Mouse (Mus musculus): ENCODE data around the gene Igf1r. TPM values are rescaled to one million over a fixed set of nuclear protein-coding genes. Genes with fewer than 3 reads are reported as not detected.

The Igf1r gene
- polyA plus RNA-seq, 2 experiments from 2014 or later, result 20.0 to 30.4 TPM

DNA sequence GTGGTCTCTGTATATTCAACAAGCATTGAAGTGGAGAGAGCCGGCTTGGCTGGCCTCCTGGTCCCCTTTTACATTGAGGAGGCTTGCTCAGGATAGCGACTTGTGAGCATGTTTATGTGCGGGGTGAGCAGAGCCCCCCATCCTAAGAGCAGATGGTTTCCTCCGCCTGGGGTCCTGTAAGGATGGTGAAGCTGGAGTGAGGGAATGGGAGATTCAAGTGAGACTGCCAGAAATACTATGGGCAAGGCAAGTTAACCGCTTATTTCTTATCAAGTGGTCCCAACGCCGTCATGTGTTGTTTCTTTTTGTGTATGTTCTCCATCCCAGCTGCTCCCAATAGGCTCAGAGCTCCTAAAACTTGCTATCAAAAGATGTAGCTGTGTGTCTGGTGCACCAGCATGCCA is 175.6 kb downstream of the Igf1r start:
- no peak for ATAC-seq

DNA sequence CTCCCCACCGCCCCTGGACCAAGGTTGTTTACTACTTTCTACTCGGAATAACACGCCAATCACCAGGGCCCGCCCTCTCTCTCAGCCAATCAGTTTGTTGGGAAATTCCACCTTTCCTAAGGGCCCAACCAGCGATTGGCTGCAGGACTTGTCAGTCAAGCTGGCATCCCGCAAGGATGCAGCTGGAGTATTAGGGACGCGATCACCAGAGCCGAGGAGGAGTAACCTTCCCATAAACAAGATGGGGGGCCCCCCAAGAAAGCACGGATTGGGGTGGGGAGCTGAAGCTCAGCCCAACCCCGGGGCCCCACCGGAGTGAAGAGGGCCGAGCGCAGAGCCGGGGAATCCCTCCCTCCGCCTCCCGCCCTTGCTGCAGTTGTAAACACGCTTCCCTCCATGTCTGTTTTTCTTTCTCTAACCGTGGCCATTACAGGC is 176.5 kb downstream of the Igf1r start:
- peak; percentile 79 for ATAC-seq

DNA sequence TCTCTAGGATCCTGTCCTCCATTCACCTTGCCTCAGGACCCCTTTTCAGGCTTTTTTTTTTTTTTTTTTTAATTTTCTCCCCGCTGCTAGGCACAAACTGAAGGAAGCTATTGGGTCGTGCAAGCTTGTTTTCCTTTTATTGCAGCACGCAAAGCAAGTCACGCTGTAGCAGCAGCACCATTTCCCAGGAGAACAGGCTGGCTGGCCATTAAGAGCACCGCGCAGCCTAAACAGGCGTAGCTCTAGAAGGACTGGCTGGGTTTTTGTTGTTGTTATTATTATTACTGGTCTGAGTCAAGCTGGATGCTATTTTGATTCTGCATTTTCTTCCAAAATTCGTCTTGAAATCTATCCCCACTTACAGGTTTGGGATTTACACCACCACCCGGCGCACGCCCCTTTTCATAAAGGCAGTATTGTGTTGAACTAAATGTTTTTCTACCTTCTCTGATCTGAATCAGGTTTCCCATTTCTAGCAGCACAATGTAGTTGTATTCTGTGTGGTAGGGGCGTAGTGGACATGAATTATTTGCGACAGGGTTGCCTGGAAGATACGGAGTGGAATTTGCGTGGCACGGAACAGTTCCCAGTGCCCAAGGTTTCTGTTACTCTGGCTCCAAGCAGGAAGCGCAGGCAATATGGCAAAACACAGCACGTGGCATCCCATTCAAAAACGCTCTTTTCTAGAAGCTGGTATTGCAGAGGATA is 177.1 kb downstream of the Igf1r start:
- peak; percentile 10 for ATAC-seq

DNA sequence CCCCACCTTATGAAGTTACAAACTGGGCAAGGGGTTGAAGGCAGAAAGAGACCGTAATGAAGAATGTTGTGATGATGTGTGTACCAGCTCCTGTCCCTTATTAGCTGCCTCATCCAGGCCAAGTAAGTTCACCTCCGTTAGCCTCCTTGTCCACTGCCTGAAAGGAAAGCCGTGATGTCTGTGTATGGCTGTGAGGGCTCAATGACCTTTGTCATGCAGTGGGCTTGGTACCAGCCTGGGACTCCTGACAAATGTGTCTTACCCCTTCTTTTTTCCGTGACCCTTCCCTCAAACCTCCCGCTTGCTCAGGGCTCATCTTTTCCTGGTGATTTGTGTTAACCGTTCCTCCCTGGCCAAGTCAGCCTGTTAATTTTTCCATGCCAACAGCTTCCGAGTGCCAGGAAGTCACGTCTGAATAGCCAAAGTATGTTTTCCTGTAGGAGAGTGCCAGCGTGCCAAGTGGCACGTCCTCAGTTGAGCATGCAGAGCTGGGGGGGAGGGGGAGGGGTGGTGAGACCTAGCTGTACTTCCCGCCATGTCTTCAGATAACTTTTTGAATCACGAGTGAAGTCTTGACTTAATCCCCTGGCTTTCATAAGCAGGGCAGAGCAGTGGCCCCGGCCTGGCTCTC is 178.4 kb downstream of the Igf1r start:
- ATAC-seq, result no peak

DNA sequence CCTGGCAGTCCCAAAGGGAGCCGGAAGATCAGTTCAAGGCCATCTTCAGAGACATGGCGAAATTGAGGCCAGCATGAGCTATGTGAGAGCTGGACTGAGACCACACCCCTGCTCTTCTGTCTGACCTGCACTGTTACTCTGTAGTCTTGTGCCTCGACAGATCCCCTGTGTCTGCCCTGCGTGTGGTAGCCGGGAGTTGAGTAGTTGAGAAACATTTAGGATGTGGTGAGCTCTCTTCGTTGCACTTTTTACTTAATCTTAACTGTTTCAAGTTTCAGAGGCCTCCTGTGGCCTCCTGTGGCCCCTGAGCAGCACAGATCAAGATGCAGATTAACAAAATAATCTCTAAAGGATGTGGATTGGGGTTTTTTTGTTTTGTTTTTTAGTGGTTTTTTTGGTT is 181.1 kb downstream of the Igf1r start:
- ATAC-seq, result peak; percentile 32

DNA sequence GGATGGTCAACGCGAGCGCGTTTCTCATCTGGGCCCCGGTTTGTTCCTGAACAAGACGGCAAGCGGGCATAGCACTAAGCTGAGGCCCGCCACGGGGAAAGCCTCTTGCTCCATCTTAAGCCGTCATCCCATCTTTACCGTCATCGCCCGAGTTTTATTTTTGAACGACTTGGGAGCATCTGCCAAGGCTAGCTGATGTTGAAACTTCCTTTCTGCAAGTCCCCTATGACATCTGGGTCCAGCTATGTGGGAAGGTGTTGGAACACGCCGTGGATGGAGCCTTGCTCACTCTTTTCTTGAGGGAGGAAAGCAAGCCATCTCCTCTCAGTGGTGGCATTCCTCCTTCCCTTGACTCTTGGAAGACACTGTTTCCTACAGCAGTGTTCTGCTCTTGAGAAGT is 182.3 kb downstream of the Igf1r start:
- ATAC-seq, result no peak

DNA sequence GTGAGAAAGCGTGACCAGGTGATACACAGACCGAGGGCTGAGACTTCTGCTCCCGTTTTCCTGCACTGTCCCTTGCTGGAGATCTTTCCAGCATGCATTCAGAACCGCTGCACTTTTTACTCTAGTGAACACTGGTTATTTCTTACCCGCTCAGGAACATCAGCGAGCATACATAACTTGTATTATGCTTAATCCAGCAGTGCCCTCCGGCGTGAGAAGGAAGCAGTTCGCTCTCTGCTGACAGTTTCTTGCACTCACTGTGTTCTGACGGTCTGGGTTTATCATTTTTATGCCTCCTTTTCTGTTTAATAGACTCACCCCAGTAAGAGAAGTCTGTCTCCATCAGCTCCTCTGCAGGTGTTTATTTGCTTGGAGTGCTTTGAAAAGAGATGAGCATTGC is 183.4 kb downstream of the Igf1r start:
- ATAC-seq, result no peak

DNA sequence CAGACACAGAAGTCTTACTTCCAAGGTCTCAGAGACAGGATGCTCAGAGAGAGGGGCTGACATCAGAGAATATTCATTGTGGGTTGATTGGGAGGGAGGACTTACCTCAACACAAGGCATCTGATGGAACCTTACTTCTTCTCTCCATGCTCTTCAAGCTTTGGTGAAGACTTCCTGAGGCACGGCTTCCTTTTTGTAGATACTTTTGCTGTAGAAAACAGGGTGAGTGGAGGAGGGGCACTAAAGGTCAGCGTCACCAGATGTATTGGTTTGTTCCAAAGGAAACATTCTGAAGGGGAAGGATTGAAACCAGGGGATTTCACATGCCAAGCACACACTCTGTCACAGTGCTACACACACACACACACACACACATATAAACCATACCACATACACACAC is 186.8 kb downstream of the Igf1r start:
- ATAC-seq, result peak; percentile 74

DNA sequence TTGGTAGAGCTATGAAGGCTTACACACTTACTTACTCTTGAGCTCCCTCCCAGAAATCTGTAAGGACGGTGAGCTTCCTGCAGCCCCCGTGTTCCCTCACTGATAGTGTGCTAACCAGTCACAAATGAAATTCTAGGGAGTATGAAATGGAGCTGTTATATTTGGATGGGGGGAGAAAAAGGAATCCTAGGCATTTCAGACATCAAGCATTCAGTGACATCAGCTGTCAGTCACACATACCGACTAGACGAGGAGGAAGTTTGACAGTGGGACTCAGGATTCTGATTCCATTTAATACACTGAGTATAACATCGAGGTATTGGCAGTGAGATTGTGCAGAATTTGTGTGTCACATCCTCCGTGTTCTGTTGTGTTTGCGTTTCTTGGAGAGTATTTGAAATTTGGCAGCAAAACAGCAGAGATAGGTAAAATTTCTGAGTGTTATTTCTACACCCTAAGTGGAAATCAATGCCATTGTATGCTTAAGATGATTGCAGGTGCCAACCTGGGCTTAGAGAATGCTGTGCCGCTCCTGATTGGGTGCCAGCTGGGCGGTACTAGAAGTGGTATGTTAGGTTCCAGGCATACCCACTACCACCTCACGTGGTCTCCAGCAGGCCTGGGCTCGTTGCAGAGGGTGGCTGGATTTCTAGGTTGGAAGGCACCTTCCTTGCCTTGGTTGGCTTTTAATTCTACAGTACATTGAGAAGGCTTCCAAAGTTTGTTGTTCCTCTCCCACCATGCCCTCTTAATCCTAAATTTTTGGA is 187.6 kb downstream of the Igf1r start:
- ATAC-seq, result no peak

DNA sequence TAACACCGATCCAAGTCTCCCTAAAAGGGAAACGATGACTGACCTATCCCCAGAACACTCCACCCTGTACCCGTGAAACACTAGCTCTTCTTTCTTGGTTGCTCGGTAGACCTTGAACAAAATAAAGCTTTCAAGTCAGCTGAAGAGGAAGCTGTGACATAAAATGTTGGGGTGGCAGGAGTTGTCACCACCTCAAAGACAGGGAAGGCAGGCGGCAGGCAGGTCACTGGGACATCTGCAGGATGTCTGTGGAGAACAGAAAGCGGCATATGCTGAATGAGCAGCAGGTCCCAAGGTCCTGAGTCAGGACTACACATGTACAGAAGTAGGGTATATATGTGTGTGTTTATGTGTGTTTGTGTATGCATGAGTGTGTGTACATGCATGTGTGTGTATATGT is 191.6 kb downstream of the Igf1r start:
- ATAC-seq, result peak; percentile 24

DNA sequence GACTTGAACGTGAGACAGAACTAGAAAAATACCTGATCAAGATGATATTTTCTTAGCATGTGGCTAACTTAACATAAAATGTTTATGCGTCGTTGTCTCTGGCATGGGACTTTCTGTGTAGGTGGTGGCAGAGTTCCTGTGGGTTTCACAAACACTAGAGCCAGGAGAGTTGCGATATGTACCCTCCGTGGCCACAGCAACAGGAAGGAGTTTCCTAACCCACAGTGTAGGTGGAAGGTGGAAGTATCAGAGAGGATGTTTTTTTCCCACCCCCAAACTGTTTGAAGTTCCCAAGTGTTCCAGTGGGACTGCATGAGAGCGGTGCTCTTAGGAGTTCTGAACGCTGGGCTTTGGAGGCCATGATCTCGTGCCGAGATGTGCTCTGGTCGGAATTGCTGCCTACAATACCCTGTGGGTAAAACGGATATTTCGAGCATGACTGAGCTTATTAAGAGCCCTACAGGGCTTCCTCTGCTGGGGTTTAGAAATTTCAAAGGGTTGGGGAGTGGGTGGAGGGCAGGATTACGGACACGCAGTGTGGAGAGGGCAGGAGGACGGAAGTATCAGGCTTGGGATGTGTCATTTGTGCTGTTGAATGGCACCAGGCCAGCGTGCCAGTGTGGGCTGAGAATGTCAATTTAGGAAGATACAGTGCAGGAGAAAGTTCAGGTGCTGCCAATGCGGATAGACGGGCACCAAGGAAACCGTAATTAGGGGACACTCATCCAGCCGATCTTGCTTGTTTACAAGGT is 195.8 kb downstream of the Igf1r start:
- ATAC-seq, result peak; percentile 68

DNA sequence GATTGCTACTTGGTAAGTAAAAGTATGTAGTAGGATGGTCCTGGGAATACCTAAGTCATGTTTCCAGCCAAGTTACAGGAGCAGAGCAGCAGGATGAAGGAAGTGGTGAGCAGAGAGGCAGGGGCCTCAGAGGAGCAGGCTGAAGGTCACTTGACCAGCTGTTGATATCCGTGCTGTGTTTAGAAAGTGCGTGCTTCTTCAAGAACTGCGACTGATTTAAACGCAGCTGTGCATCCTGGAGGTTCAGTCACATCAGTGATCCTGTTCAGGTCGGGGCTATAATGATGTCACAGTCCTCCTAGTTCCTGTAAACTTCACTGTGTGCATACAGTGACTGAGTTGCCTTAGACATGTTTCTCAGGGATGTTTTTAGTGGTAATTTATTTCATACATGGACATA is 199.3 kb downstream of the Igf1r start:
- ATAC-seq, result no peak

DNA sequence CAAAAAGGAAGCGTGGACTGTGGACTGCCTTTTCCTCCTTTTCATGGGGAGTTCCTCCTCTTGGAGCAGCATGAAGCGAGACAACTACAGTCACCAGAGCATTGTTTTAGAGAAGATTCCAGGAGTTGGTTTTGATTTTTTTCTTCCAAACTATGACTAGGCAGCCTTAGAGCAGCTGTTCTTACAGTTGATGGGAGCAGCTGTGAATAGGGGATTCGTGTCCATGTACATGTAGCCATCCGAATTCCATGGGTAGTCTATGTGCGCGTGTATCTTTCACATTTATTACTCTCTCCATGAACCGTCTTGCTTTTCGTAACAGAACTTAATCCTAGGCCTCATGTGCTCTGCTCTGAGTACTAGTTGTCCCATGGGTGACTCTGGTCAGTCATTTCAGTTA is 199.8 kb downstream of the Igf1r start:
- no peak for ATAC-seq

DNA sequence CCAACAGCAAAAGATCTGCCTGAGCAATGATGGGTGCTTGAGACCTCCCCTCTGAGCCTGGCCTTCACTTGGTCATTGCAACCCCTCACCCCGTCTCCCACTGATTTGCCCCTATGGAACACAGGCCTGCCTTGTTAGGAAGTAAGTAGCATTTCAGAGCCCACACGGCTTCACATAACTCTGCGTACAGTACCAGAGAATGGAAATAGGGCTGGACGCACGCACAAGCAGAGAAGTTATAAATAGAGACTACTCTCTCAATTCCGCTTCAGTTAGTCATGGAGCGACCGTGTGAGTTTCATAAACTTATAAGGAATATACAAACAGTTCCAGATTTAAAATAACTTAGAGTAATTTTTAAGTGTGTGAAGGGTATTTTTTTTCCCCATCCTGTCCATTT is 200.6 kb downstream of the Igf1r start:
- no peak for ATAC-seq

DNA sequence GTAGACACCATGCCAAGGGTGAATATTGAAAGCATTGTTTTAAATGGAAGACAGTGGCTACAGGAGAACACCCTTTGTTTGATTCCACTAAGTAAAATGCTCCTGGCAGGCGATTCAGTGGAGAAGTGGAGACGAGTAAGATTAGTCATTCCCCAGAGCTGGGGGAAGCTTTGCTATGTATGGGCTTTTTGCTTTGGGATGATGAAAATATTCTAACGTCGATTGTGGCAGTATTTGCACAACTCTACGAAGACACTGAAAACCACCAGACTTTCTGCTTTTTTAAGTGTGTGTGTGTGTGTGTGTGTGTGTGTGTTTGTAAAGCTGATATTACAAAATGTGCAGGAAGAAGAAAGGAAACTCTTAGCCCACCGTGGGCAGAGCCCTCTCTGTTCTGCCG is 202.0 kb downstream of the Igf1r start:
- ATAC-seq, result no peak

DNA sequence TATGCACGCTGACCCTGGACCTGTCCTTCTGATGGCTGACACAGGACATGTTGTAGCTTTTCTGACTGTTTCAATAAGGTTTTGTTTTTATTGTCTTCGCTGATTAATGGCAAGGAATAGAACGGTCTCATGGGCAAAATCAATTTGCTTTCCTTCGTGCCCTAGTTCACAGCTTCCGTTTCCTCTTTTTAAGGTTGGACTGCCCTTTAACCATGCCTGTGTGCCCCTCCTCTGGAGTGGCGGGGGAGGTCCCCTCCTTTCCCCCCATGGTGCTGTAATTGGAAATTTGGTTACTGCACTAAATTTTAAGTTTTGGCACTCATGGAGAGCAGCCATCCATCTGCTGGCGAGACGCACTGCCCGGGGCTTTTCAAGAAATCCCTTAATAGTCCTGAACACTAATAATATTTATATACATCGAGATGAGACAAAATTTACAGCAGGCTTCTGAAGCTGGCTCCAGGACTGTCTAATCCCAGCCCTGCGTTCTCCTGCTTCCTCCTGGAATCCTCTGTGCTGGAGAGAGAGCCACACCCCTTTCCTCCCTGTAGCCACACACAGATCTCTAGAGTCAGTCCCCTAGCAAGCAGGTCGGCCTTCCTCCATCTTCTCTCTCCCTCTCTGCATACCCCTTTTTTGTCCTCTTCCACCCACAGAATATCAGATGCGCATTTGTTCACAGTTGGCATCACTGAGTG is 207.6 kb downstream of the Igf1r start:
- ATAC-seq, result no peak

DNA sequence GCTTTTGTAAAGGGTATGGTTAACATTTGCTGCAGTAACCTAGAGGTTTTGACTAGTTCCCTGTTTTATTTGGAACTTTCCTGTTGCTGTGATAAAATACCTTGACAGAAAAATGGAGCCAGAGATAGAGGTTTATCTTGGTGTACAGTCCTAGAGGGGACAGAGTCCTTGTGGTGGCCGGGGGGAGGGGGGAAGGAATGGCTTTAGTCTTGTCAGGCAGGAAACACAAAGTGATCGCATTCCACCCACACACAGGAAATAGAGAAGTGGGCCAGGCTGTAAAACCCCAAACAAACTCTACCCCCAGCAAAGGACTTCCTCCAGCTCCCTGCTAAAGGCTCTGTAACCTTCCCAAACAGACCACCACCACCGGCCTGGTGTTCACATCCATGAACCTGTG is 211.4 kb downstream of the Igf1r start:
- ATAC-seq, result peak; percentile 56

DNA sequence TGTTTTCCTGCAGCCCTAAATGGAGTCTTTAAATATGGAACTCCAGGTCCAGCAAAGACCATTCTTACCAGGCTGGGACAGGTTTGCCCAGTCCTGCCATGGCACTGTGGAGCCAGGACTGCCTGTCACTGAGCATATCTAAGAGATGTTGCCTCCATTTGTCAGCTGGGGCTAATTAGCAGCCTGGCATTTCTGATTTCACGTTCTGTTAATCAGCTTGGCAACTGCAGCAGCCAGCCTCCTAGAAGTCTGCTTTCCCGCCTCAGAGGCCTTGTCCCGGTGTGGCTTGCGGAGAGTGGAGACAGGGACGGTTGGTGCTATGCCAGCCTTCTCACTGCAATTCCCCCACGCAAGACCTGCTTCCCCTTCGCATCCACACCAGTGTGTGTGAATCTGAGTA is 220.1 kb downstream of the Igf1r start:
- ATAC-seq, result no peak

DNA sequence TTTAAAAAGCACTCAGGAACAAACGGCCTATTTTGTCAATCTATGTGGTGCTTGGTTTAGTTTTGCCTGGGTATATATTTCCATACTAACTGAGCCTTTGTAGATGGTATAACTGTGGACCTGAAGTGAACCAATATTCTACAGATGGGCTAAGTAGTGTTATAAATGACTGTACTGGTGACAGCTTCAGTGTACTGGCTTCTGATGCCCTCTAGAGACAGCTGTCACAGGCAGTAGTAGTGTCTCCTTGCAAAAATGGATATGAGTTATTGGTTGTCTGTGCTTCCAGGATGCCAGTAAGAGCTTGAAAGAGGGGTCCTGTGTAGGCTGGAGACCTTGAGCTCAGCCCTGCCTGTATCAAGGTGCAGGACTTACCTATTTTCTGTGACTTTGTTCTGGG is 227.0 kb downstream of the Igf1r start:
- ATAC-seq, result no peak

DNA sequence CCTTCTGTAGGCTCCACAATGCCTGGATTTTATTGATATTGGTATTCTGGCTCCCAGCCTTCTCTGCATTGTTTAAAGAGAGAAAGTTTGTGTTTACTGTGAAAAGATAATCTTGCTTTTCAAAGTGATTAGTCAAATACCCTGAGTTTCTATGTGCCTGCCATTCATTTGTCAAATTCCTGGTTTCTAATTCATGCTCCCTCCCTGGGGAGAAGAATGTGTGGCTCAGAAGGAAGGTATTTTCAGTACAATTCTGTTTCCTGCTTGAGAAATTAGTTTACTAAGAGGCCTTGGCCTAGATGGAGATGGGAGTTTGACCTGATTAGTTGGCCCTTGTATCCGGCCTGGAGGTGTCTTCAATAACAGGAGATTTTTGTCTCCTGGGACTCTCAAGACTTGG is 228.5 kb downstream of the Igf1r start:
- ATAC-seq, result no peak

DNA sequence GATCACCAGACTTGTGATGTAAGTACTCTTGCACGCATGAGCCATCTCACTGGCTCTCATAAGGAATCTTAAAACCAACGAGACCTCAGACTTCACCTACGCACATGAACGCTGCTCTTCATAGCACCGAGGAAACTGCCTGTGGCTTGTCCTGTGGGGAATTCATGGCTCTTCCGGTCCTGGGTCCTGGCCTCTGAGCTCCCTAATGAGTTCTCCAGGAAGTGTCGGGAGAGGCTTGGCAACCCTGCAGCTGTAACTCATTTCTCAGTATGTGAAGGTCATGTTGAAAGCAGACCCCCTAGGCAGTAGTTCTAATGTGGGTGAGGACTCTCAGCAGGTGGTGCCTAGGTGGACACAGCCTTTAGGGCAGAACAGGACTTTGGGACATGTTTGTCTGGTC is 229.4 kb downstream of the Igf1r start:
- ATAC-seq, result no peak

DNA sequence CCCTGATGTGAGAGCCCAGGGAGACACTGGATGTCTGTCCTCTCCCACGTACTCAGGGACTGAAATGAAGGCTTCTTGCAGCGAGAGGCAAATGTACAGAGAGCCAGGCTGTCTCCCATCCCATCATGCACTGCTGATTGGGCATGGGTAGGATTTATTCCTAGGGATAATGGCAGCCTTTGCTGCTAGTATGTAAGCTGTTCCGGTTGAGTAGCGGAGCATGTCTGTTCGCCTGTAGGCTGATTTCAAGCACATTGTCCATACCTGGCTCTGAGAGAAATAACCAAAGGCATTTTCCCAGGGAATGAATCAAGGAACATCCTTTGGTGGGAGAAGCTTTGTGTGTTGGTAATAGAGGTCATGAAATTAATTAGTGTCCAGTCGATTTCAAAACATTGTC is 230.1 kb downstream of the Igf1r start:
- no peak for ATAC-seq

DNA sequence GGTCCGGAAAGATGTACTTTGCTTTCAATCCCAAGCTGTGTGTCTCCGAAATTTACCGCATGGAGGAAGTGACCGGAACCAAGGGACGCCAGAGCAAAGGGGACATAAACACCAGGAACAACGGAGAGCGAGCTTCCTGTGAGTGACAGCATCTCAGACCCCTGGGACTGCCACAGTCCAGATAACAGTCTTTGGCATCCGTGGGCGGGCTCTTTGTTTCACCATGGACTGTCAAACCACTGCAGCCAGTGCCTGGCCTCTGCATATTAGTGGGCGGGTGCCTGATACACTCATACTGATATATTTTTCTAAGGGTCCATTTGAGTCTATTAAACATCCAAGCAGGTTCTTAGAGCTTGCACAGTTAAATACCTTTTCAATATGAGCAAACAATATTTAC is 230.8 kb downstream of the Igf1r start:
- no peak for ATAC-seq
